Comparison of ENCODE assay signal across 27 mouse cellular contexts in genomic region chr5:36419861-36420260, GRCm38 (mm10).
"Had no signal": no experiment of that assay in that cellular context is flagged by ENCODE, and none has a peak within 500 bp of the region (broad histone marks: within the 10 kb centered on the region; RNA-seq: fewer than 3 reads in every experiment).

No protein-coding gene starts in this region.

- DNase-seq: heart, adult 2 months; heart, postnatal 10 days; heart, postnatal 14 days; heart, postnatal 36 days; heart, postnatal 4 days; kidney, adult 11 months; kidney, adult 18-20 months; kidney, adult 2 months; kidney, adult 8-10 months; kidney, adult 9 months; kidney, postnatal 10 days; kidney, postnatal 14 days; kidney, postnatal 36 days had no signal

- H3K27ac ChIP-seq: heart, adult 2 months; heart, embryonic 10.5 days; heart, embryonic 13.5 days; heart, embryonic 15.5 days; hindbrain, embryonic 10.5 days; hindbrain, embryonic 12.5 days; hindbrain, embryonic 13.5 days; hindbrain, embryonic 14.5 days; hindbrain, embryonic 15.5 days; hindbrain, postnatal 0 days; intestine, embryonic 15.5 days; kidney, embryonic 15.5 days; kidney, postnatal 0 days; left cerebral cortex, adult 2 months had no signal

- H3K4me3 ChIP-seq: heart, adult 2 months; heart, embryonic 10.5 days; heart, embryonic 12.5 days; heart, embryonic 13.5 days; heart, embryonic 15.5 days; hindbrain, embryonic 10.5 days; hindbrain, embryonic 12.5 days; hindbrain, embryonic 13.5 days; hindbrain, embryonic 15.5 days; intestine, embryonic 15.5 days; kidney, embryonic 15.5 days; left cerebral cortex, adult 2 months had no signal
